Mouse (Mus musculus): ENCODE measurements at regions not wholly inside any gene's neighbourhood (a gene's known extent, or its start where the extent isn't known, plus 50 kb on each side); places are given as distances from the start of the nearest gene placed in this dataset.

- DNase-seq: no peak
Observed at GRCm38 (mm10) chr8:91996305-91997022, 194.6 kb upstream of the Irx3 start.

DNA sequence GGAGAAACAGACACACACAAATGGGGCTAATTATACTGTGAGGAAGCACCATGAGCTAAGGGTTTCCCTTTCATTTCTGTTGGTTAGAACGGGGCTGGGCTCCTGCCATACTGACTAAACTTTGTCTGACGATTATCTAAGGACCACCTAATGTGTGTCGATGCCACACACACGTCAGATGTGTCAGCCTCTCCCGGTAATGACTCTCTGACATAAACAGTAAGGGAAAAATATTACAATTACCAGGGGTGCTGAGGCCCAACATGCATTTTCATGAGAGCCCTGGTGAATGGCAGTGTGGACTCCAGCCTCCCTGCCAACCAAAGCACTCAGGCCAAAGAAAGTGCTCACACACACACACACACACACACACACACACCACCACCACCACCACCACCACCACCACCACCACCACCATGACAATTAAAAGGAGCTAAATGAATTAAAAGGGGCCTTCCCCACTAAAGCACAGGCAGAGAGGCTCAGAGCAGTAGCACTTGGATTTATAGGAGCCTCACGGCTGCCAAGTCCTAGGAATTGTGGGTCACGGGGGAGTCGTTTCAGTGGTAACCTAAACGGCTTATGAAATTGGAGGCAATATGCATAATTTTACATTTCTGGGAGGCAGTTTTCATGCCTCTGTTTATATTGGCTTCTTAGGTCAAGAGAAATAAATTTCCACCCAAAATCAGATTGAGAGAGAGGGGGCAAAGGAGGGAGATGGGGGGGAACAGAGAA is 193.7 kb upstream of the Irx3 start:
- no peak for DNase-seq

DNA sequence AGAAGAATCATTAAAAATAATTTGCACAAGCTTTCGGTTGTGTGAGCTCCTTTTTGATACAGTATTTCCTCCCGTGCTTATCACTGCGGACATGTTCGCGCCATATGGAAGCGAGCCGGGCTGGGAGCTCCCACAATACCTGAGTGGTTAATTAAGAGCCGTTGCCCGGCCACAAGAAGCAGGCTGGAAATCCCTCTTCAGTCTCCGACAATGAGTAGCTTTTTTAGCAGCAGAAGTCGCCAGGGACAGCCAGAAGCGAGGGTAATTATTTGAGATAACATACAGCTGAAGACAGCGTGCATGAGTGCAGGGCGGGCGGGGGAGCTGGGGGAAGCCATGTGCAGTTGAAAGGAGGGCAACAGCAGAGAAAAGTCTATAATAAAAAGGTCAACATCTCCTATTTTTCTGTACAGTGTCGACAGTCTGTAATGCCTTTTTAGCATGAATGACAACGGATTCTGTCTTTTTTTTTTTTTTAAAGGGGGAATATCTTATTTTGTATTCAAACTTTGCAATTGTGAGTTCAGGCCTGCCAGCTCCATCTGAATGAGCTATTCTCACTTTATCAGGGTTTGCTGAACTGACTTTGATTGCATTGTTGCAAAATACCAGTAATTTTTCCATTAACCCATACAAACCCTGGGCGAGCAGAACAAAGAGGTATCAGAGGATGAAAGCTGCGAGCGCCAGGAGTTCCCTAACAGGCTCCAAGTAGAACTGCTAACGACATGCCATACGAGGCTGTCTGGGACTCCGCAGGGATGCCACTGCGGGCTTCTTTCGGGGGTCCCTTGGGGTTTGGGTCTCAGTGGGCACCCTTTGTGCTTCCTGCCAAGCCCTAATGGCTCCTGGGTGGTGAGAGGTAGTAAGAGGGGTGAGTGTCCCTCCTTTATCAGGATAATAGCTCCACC is 189.9 kb upstream of the Irx3 start:
- DNase-seq: peak; percentile 20 to 33

DNA sequence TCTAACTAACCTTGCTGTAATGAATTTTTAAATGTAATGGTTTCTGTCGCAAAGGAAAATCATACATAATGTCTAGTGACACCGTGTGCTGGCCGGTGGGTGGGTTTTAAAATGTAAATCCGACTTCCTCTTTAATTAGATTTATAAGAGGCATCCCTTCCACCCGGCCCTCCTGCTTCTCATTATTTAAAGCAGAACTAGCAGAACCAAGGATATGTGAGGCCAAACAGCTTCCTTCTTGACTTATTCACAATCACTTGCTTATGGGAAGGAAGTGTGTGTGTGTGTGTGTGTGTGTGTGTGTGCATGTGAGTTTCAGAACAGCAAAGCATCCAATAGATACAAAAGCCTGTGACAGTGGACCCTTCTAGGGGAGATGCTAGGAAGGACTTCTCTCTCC is 189.1 kb upstream of the Irx3 start:
- DNase-seq: no peak

DNA sequence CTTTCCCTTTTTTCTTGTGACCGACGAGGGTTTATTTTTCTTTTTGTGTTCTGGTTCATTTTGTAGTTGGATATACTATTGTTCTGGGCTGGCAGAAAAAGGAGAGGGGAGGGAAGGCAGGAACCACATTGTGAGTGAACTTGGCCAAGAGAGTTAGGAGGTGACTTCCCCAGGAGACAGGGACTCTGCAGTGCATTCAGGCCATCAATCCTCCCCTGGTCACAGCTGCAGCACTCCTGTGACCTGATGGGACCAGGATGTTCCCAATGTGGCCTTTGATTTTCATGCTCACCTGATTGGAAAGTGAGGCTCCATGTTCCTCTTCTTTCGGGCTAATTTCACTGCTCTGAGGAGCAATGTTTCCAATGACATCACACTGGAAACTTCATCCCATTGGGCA is 188.2 kb upstream of the Irx3 start:
- no peak for DNase-seq

- DNase-seq: no peak
Observed at GRCm38 (mm10) chr8:91988866-91989633, 187.2 kb upstream of the Irx3 start.

DNA sequence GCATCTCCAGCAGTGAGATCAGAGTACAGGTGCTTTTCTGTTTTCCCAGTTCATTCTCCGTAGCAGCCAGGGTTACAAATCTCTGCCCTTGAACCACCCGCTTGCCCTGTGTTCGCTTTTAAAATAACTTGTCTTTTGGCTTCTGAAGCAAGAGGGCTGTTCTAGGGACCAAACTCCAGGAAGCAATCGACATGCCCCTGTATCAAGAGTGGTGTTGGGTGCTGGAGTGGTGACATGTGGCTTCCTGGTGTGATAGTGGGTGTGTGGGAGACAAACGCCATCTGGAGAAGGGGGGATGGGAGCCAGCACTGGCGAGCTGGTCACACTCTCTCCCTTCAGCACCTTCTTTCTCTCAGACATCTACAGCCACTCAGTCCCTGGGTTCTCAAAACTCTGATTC is 186.0 kb upstream of the Irx3 start:
- no peak for DNase-seq

GRCm38 (mm10) chr8:91983171-91983570 is 181.3 kb upstream of the Irx3 start:
- DNase-seq: no peak

GRCm38 (mm10) chr8:91976900-91977585 is 175.2 kb upstream of the Irx3 start:
- no peak for DNase-seq

DNA sequence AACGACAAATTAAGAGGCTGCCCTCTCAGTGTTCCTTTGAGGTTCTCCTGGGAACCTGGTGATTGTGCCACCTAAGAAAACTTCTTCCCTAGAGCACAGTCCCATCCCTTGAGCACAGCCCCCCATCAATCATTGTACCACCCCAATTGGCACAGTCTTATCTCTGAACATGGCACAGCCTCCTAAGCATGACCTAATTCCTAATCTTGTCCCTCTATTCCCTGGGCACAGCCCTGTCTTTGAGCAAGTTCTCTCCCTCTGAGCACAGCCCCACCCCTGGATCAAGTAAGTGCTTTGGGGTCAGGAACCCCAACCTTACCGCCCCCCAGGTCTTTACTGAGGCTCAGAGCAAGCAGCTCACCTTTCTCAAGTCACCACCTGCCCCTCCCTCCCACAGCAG is 173.6 kb upstream of the Irx3 start:
- DNase-seq: no peak

GRCm38 (mm10) chr8:91974636-91975035 is 172.8 kb upstream of the Irx3 start:
- no peak for DNase-seq

DNA sequence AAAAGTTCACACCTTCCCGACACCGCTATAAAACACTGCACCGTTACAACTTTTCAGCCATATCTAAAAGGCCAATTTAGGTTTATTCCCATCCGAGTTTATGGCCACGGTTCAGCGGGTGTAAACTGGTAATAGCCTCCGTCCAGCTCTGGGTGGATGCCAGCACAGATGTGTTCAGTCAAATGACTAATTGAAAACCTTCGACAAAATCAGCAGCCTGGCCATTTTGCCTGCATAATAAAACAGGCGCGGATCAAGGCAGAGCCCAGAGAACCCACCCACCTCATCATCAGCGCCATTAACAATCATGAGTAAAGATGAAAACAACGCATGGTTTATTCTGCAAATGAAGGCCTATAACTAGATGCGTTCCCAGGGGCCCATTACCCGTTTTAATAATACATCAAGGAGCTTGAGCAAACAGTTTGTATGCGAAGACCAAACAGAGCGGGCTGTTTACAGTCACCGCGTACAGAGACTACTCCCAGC is 172.1 kb upstream of the Irx3 start:
- no peak for DNase-seq

DNA sequence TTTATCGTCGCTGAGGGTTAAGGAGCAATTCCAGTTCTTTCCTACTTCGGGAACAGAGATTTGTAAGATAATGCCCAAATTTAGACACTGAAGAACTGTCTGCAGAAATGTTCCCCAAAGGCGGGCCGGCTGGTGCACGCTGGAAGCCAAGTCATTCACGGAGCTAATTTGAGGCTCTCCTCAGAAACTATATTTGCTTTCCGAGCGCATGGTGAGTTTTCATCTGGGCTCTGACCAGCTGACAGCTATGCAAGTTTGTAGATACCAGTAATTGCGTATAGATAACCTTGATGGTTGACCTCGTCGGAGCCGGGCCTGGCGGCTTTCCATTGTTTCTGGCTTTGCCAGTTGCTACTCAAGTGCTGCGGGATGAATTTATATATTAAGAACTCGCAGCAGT is 165.5 kb upstream of the Irx3 start:
- no peak for DNase-seq

GRCm38 (mm10) chr8:91966891-91967370 is 165.1 kb upstream of the Irx3 start:
- peak; percentile 14 to 56 for DNase-seq

GRCm38 (mm10) chr8:91961696-91962095 is 159.8 kb upstream of the Irx3 start:
- DNase-seq: no peak

- DNase-seq: no peak
Observed at GRCm38 (mm10) chr8:91955170-91955569, 153.3 kb upstream of the Irx3 start.

GRCm38 (mm10) chr8:91952981-91953380 is 151.1 kb upstream of the Irx3 start:
- DNase-seq: no peak

DNA sequence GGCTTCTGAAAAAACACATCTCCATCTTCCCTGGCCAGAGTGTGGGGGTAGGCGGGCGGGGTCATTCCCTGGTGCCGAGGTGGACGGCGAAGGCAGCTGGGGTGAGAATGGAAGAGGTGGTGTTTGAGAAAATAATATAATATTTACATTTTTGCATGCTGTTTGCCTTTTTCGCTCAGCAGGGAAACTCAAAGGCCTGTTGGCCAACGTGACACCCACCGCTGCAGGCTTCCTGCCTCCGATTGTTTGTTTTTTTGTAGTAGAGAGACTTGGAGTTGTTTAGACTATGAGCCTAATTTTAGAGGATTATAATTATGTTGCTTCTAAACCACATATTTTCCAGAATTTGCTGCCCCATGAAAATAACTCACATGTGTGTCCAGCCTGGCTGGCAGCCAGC is 147.2 kb upstream of the Irx3 start:
- DNase-seq: no peak

- no peak for DNase-seq
Observed at GRCm38 (mm10) chr8:91948173-91948940, 146.5 kb upstream of the Irx3 start.

GRCm38 (mm10) chr8:91941005-91941404 is 139.1 kb upstream of the Irx3 start:
- DNase-seq: no peak

GRCm38 (mm10) chr8:91937227-91937626 is 135.4 kb upstream of the Irx3 start:
- DNase-seq: peak in 1 of 2 experiments; percentile 6

Measured in cerebellum, postnatal 25 days (tissue).